Mouse (Mus musculus) bone marrow, adult 2 months (tissue): ENCODE results near the gene Gm17087. TPM values are rescaled to one million over a fixed set of nuclear protein-coding genes. Genes with fewer than 3 reads are reported as not detected.

ENCODE experiments used
- H3K27ac ChIP-seq: fragments of 200-500 bp; 2 replicates; pipeline ENCODE4 v1.5.1; 2012; ENCODE audit warnings: low read depth, mild to moderate bottlenecking, control low read depth, inconsistent platforms, low read length; ENCODE audit not compliant: control insufficient read depth, poor library complexity, insufficient read depth
- H3K4me1 ChIP-seq: fragments of 200-500 bp; 2 replicates; pipeline ENCODE4 v1.6.1; 2011; ENCODE audit warnings: low read length; ENCODE audit not compliant: control insufficient read depth, insufficient read depth
- H3K4me3 ChIP-seq: fragments of 200-500 bp; replicated peaks from 2 replicates; pipeline ENCODE3; 2011; ENCODE audit warnings: mild to moderate bottlenecking, low read depth, low read length, control low read depth; ENCODE audit not compliant: control insufficient read depth
- CTCF ChIP-seq: fragments of 200-500 bp; IDR thresholded peaks from 2 replicates; pipeline ENCODE4 v1.5.1; 2011; ENCODE audit warnings: low read length, control low read depth; ENCODE audit not compliant: control insufficient read depth, insufficient read depth
- POLR2A ChIP-seq: fragments of 200-500 bp; IDR thresholded peaks from 2 replicates; pipeline ENCODE4 v1.6.1; 2011; ENCODE audit warnings: low read depth, mild to moderate bottlenecking, control low read depth, low read length, borderline replicate concordance; ENCODE audit not compliant: control insufficient read depth
- WGBS: fragments of 180-500 bp; shearing (Covaris S2); methylation state at CpG from one replicate; pipeline ENCODE4 v1.1.7; 2018; 5-methylcytosine and 5-hydroxymethylcytosine counted together
- polyA plus RNA-seq: library from polyadenylated mRNA; stranded (reverse); fragments of >200 nt; gene quantifications from 2 replicates; pipeline ENCODE4 v1.2.4, GENCODE M21; 2011; ENCODE audit warnings: low replicate concordance; ENCODE audit not compliant: missing spikeins, insufficient read depth, insufficient read length

Gene Gm17087
- polyA plus RNA-seq, 1 experiment: not detected

GRCm38 (mm10) chr17:8516006-8516405 lies 50.7 kb downstream of the Gm17087 start:
- TF ChIP-seq CTCF (no peak), POLR2A (no peak)
- Histone ChIP-seq H3K4me1 (no peaks in the 10 kb centered on the region), H3K4me3 (no peak overlapping the region), H3K27ac (no peak overlapping the region)
- WGBS: 66% methylated on average over 6 of the region's 6 CpGs

Other genes with a start within 250 kb of the Gm17087 start
- gene Prr18, start 229.5 kb downstream of the Gm17087 start, polyA plus RNA-seq: not detected in 2 replicates
- gene T2, start 211.0 kb downstream of the Gm17087 start, polyA plus RNA-seq: not detected in 2 replicates
- gene T, start 132.5 kb downstream of the Gm17087 start, polyA plus RNA-seq: not detected in 2 replicates
- gene Pde10a, start 41.6 kb downstream of the Gm17087 start, polyA plus RNA-seq: 3.0 and 5.5 TPM in 2 replicates